Comparison of ENCODE assay signal across 7 mouse cellular contexts in the genomic region with DNA sequence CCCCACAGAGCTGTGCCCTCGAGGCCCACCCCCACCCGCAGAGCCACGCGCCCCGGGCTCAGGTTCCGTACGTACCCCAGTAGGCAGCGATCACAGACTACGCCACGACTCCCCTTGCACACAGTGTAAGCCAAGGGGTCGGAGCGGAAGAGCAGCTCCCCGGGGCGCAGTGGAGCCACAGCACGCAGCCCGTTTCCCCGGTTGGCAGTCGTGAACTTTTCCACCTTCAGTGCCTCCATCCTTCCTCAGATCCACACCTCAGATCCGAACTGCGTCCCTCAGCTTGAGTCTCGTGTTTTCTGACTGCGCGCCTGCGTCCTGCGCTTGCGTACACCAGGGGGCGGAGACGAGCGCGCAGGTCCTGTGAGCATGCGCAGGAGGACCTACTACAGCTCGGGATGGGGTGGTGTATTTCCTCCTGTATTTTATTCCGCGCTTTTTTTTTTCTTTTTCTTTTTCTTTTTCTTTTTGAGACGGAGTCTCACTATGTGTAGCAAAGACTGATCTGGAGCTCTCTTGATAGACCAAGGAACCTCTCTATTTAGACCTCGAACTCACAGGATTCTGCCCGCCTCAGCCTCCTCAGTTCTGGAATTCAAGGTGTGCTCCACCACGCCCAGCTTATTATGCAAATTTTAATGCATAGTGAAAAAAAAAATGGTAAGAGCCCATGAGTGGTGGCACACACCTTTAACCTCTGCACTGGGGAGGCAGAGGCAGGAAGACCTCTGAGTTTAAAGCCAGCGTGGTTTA. TPM values are rescaled to one million over a fixed set of nuclear protein-coding genes. Genes with fewer than 3 reads are reported as not detected.
DNase-seq lines count a peak whose midpoint lies in the region; ATAC-seq lines count a peak whose summit lies in the region.

Gene Smyd3, minus strand, starts transcription at position 329 of the 753 bp plus-strand sequence.

- peak; percentile 81 for DNase-seq in adrenal gland, adult 18-20 months (ENCODE audit: low spot score in 2 of 2)
- DNase-seq in embryo, embryonic 11 days = peak; percentile 93
- peak; percentile 68 for DNase-seq in gastrocnemius, postnatal 25 days
- peak; percentile 85 to 90 for DNase-seq in left cerebral cortex, postnatal 25 days (ENCODE audit: low spot score in 2 of 2)
- peak; percentile 81 for DNase-seq in midbrain, embryonic 10.5 days (ENCODE audit: low spot score)
- peak; percentile 82 for DNase-seq in right cerebral cortex, postnatal 4 days

- H3K36me3 ChIP-seq in intestine, embryonic 15.5 days = no peaks in the 10 kb centered on the region
- no peaks in the 10 kb centered on the region for H3K36me3 ChIP-seq in midbrain, embryonic 10.5 days

- peak; percentile 90 for ATAC-seq in intestine, embryonic 15.5 days

- intact Hi-C loops in left cerebral cortex, postnatal 25 days (cut with DNase I) = loop anchor here (1.0 kb wide), 1 partner anchor 27 kb away; no protein-coding TSS in a partner anchor

- peak within 1 kb of the TSS; percentile 82 for H3K9ac ChIP-seq in intestine, embryonic 15.5 days

- peak within 1 kb of the TSS; percentile 79 for H3K27ac ChIP-seq in intestine, embryonic 15.5 days
- H3K27ac ChIP-seq in midbrain, embryonic 10.5 days (replicated peaks) = peak within 1 kb of the TSS; percentile 82

- H3K9me3 ChIP-seq in intestine, embryonic 15.5 days = no peaks in the 10 kb centered on the region
- H3K9me3 ChIP-seq in midbrain, embryonic 10.5 days (replicated peaks) = no peaks in the 10 kb centered on the region

- H3K4me1 ChIP-seq in intestine, embryonic 15.5 days (replicated peaks) = 0 out of 2 replicates have a peak, but pooled peaks cover 2% of the 10 kb centered on the region
- peaks cover 19% of the 10 kb centered on the region for H3K4me1 ChIP-seq in midbrain, embryonic 10.5 days

- peak within 1 kb of the TSS; percentile 93 for H3K4me2 ChIP-seq in intestine, embryonic 15.5 days (replicated peaks)

- H3K27me3 ChIP-seq in intestine, embryonic 15.5 days (replicated peaks) = no peaks in the 10 kb centered on the region
- no peaks in the 10 kb centered on the region for H3K27me3 ChIP-seq in midbrain, embryonic 10.5 days (ENCODE audit: low read depth, poor library complexity, severe bottlenecking)

- H3K4me3 ChIP-seq in intestine, embryonic 15.5 days (replicated peaks) = peak within 1 kb of the TSS; percentile 84
- peak within 1 kb of the TSS; percentile 84 for H3K4me3 ChIP-seq in midbrain, embryonic 10.5 days

- WGBS in intestine, embryonic 15.5 days = 6% methylated on average over 39 of the region's 39 CpGs
- WGBS in midbrain, embryonic 10.5 days = 6% methylated on average over 39 of the region's 39 CpGs

RNA-seq across cellular contexts. Expression of gene Smyd3, which starts in this region (rescaled TPM):
- 1 to 10 TPM; 7.8 to 8.7 TPM for total RNA-seq in adrenal gland, adult 18-20 months (2021)
- total RNA-seq in gastrocnemius, postnatal 25 days (2021) = 1 to 10 TPM; 4.1 to 4.6 TPM
- 15.3 and 18.1 TPM in 2 replicates for polyA plus RNA-seq in intestine, embryonic 15.5 days (2015; fragmentation: Nextera tagmentation; extraction: Ambion mirVana)
- 10 to 100 TPM; 22.1 to 23.6 TPM for total RNA-seq in left cerebral cortex, postnatal 25 days (2021)
- polyA plus RNA-seq in midbrain, embryonic 10.5 days (2016; fragmentation: Nextera tagmentation; extraction: Ambion mirVana) = 11.7 and 15.3 TPM in 2 replicates

Comparison
In these comparisons a context has a peak if more than half of its experiments do, and no peak if none do; other contexts are left out.
1. Peak in every context shown above with its lines: DNase-seq, ATAC-seq, H3K4me3 ChIP-seq and H3K27ac ChIP-seq.